Mouse (Mus musculus): ENCODE data around the gene Nwd1. TPM values are rescaled to one million over a fixed set of nuclear protein-coding genes. Genes with fewer than 3 reads are reported as not detected.

The Nwd1 gene
- polyA plus RNA-seq (2021): 0.05 TPM

- DNase-seq (ENCODE audit: low read depth, low spot score) (peak; percentile 35), ATAC-seq (peak; percentile 47)
- H3K27me3 ChIP-seq: peaks cover 3% of the 10 kb centered on the region
- in situ Hi-C loops (cut with MboI; ENCODE audit: low pct_unique_long_range_greater_than_20kb): no loop called here
- no peak for TF ChIP-seq CTCF (IDR thresholded peaks at IDR 0.05)
- POLR2A ChIA-PET: no interaction called here
- CTCF ChIA-PET: interaction anchor here (1.2 kb wide), 1 partner anchor 57 kb away, joined by 3 read pairs; no protein-coding TSS in a partner anchor
Measured at GRCm38 (mm10) chr8:72646060-72646767, at the start of gene Nwd1. Nwd1 (plus strand) TSS chr8:72646711.

- POLR2A ChIA-PET: interaction anchor here (0.7 kb wide), 1 partner anchor 159 kb away, joined by 4 read pairs; no protein-coding TSS in a partner anchor
- in situ Hi-C loops (cut with MboI; ENCODE audit: low pct_unique_long_range_greater_than_20kb): no loop called here
- no peak for DNase-seq (ENCODE audit: low read depth, low spot score)
- CTCF ChIA-PET: interaction anchor here (1.2 kb wide), 2 partner anchors 50 to 54 kb away, joined by 4 read pairs; no protein-coding TSS in a partner anchor
- ATAC-seq: peak; percentile 21
- TF ChIP-seq CTCF (IDR thresholded peaks at IDR 0.05): no peak
- no peaks in the 10 kb centered on the region for H3K27me3 ChIP-seq
Measured at GRCm38 (mm10) chr8:72642885-72643284, 3.6 kb upstream of the Nwd1 start.

GRCm38 (mm10) chr8:72644601-72645000, 1.9 kb upstream of the Nwd1 start:
- no peak for ATAC-seq
- TF ChIP-seq CTCF (IDR thresholded peaks at IDR 0.05): peak; percentile 37
- ChIA-PET POLR2A (no interaction called here), CTCF (interaction anchor here (1.1 kb wide), 1 partner anchor 100 kb away, joined by 3 read pairs; no protein-coding TSS in a partner anchor)
- in situ Hi-C loops (cut with MboI; ENCODE audit: low pct_unique_long_range_greater_than_20kb): no loop called here
- no peak for DNase-seq (ENCODE audit: low read depth, low spot score)
- H3K27me3 ChIP-seq: no peaks in the 10 kb centered on the region

GRCm38 (mm10) chr8:72646768-72647143, 245 bp downstream of the Nwd1 start:
- no peak for TF ChIP-seq CTCF (IDR thresholded peaks at IDR 0.05)
- DNase-seq (ENCODE audit: low read depth, low spot score): no peak
- ATAC-seq: no peak
- ChIA-PET CTCF (no interaction called here), POLR2A (no interaction called here)
- peaks cover 3% of the 10 kb centered on the region for H3K27me3 ChIP-seq
- in situ Hi-C loops (cut with MboI; ENCODE audit: low pct_unique_long_range_greater_than_20kb): no loop called here

GRCm38 (mm10) chr8:72650697-72651096, 4.2 kb downstream of the Nwd1 start:
- ChIA-PET POLR2A (no interaction called here), CTCF (interaction anchor here (0.8 kb wide), 1 partner anchor 93 kb away, joined by 3 read pairs; no protein-coding TSS in a partner anchor)
- DNase-seq (ENCODE audit: low read depth, low spot score) (no peak), ATAC-seq (no peak)
- in situ Hi-C loops (cut with MboI; ENCODE audit: low pct_unique_long_range_greater_than_20kb): no loop called here
- TF ChIP-seq CTCF (IDR thresholded peaks at IDR 0.05): no peak
- peaks cover 3% of the 10 kb centered on the region for H3K27me3 ChIP-seq

GRCm38 (mm10) chr8:72654565-72655521, 8.3 kb downstream of the Nwd1 start:
- TF ChIP-seq CTCF (IDR thresholded peaks at IDR 0.05): peak; percentile 47
- in situ Hi-C loops (cut with MboI; ENCODE audit: low pct_unique_long_range_greater_than_20kb): no loop called here
- DNase-seq (ENCODE audit: low read depth, low spot score) (no peak), ATAC-seq (peak; percentile 45)
- ChIA-PET CTCF (interaction anchor here (1.1 kb wide), 1 partner anchor 26 kb away, joined by 3 read pairs; no protein-coding TSS in a partner anchor), POLR2A (no interaction called here)
- peaks cover 3% of the 10 kb centered on the region for H3K27me3 ChIP-seq

GRCm38 (mm10) chr8:72655522-72655912, 9.0 kb downstream of the Nwd1 start:
- in situ Hi-C loops (cut with MboI; ENCODE audit: low pct_unique_long_range_greater_than_20kb): no loop called here
- CTCF ChIA-PET: interaction anchor here (1.1 to 1.4 kb wide), 2 partner anchors 26 to 52 kb away, joined by 3 read pairs; no protein-coding TSS in a partner anchor
- ATAC-seq (no peak), DNase-seq (ENCODE audit: low read depth, low spot score) (no peak)
- POLR2A ChIA-PET: interaction anchor here (0.6 kb wide), 2 partner anchors 13 to 50 kb away, joined by 3 to 4 read pairs; no protein-coding TSS in a partner anchor
- TF ChIP-seq CTCF (IDR thresholded peaks at IDR 0.05): no peak
- H3K27me3 ChIP-seq: no peaks in the 10 kb centered on the region

- ChIA-PET POLR2A (no interaction called here), CTCF (no interaction called here)
- no peaks in the 10 kb centered on the region for H3K27me3 ChIP-seq
- in situ Hi-C loops (cut with MboI; ENCODE audit: low pct_unique_long_range_greater_than_20kb): no loop called here
- ATAC-seq: no peak
- DNase-seq (ENCODE audit: low read depth, low spot score): no peak
- TF ChIP-seq CTCF (IDR thresholded peaks at IDR 0.05): no peak
Measured at GRCm38 (mm10) chr8:72659967-72660366, 13.5 kb downstream of the Nwd1 start.

GRCm38 (mm10) chr8:72664107-72664652, 17.7 kb downstream of the Nwd1 start:
- POLR2A ChIA-PET: no interaction called here
- ATAC-seq (no peak), DNase-seq (ENCODE audit: low read depth, low spot score) (no peak)
- no peak for TF ChIP-seq CTCF (IDR thresholded peaks at IDR 0.05)
- in situ Hi-C loops (cut with MboI; ENCODE audit: low pct_unique_long_range_greater_than_20kb): no loop called here
- peaks cover 6% of the 10 kb centered on the region for H3K27me3 ChIP-seq
- CTCF ChIA-PET: interaction anchor here (0.8 to 2.7 kb wide), 2 partner anchors 15 to 17 kb away, joined by 3 to 8 read pairs; no protein-coding TSS in a partner anchor

- H3K27me3 ChIP-seq: peaks cover 8% of the 10 kb centered on the region
- in situ Hi-C loops (cut with MboI; ENCODE audit: low pct_unique_long_range_greater_than_20kb): no loop called here
- DNase-seq (ENCODE audit: low read depth, low spot score) (no peak), ATAC-seq (no peak)
- ChIA-PET POLR2A (no interaction called here), CTCF (interaction anchor here (0.8 to 2.7 kb wide), 2 partner anchors 16 to 17 kb away, joined by 3 to 8 read pairs; no protein-coding TSS in a partner anchor)
- no peak for TF ChIP-seq CTCF (IDR thresholded peaks at IDR 0.05)
Measured at GRCm38 (mm10) chr8:72664757-72665156, 18.2 kb downstream of the Nwd1 start.

Measured in Patski (cell line).